17 mouse cellular contexts compared by ENCODE assay signal in genomic region chr7:6645821-6646220, GRCm38 (mm10). TPM values are rescaled to one million over a fixed set of nuclear protein-coding genes. Genes with fewer than 3 reads are reported as not detected.
DNase-seq lines count a peak whose midpoint lies in the region.
"Had no signal": no experiment of that assay in that cellular context is flagged by ENCODE, and none has a peak within 500 bp of the region (broad histone marks: within the 10 kb centered on the region; RNA-seq: fewer than 3 reads in every experiment).

No protein-coding gene starts in this region.

- intact Hi-C loops in heart, postnatal 25 days (cut with DNase I): no loop called here
- intact Hi-C loops in left cerebral cortex, postnatal 14 days (cut with DNase I): no loop called here

- DNase-seq in heart, adult 11 months: peak; percentile 68
- no peak for DNase-seq in heart, postnatal 25 days (ENCODE audit: low spot score)
- peak; percentile 9 for DNase-seq in testis, postnatal 10 days (ENCODE audit: low spot score)
- DNase-seq in testis, postnatal 14 days (ENCODE audit: low spot score): no peak
- DNase-seq in left cerebral cortex, postnatal 14 days (ENCODE audit: low spot score in 2 of 2): no peak
- DNase-seq: adrenal gland, adult 2 months; adrenal gland, postnatal 10 days; adrenal gland, postnatal 25 days; cerebellum, adult 11 months; cerebellum, adult 18-20 months; cerebellum, adult 8-10 months; cerebellum, adult 9-11 months; cerebellum, postnatal 14 days; cerebellum, postnatal 36 days; embryo, embryonic 11 days had no signal

RNA-seq across cellular contexts. Expression of gene Zim1, which starts 50.4 kb away (rescaled TPM):
- total RNA-seq in heart, postnatal 25 days (2021): 1 to 10 TPM; 5.6 to 6.0 TPM
- total RNA-seq in left cerebral cortex, postnatal 14 days (2021): 1 to 10 TPM; 3.7 to 7.0 TPM
- total RNA-seq: common myeloid progenitor, adult 5-6 weeks; MEL had no signal

Comparison
In these comparisons a context has a peak if more than half of its experiments do, and no peak if none do; other contexts are left out.
1. DNase-seq: peak in heart, adult 11 months (single experiment) and testis, postnatal 10 days (single experiment); none in heart, postnatal 25 days (single experiment), testis, postnatal 14 days (single experiment) and left cerebral cortex, postnatal 14 days (0 of 2).